Mouse (Mus musculus) liver, adult (tissue): ENCODE measurements around the gene Armh3.
A peak's percentile ranks its signal among the peaks of the same experiment; 100 is the strongest.

ENCODE experiments used
- GATA4 ChIP-seq: IDR thresholded peaks from 2 replicates; pipeline ENCODE4 v1.6.1; 2014; ENCODE audit warnings: mild to moderate bottlenecking, low read length; ENCODE audit not compliant: insufficient replicate concordance

Armh3 gene

GRCm38 (mm10) chr19:46014572-46015178, 16.4 kb upstream of the Armh3 start:
- no peak for TF ChIP-seq GATA4

GRCm38 (mm10) chr19:46005680-46006079, 7.4 kb upstream of the Armh3 start:
- no peak for TF ChIP-seq GATA4

DNA sequence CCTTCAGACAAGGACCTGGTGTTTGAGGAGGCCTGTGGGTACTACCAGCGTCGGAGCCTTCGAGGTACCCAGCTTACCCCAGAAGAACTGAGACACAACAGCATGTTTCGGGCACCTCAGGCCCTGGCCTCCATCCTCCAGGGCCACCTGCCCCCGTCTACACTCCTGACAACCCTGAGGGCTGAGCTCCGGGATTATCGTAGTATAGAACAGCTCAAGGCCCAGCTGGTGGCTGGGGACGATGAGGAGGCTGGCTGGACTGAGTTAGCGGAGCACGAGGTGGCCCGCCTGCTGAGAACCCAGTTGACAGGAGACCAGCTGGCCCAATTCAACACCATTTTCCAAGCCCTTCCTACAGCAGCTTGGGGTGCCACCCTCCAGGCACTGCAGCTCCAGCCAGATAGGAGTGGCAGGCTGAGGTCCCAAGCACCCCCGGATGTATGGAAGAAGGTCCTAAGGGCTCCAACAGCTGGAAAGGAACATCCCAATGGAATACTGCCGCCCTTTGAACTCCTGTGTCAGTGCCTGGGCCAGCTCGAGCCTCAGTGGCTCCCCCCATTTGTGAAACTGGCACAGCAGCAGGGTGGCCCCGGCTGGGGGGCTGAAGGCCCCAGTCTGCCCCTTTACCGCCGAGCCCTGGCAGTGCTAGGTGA, 6.7 kb upstream of the Armh3 start:
- no peak for TF ChIP-seq GATA4

- peak; percentile 30; the same call in 1 of the 2 replicates for TF ChIP-seq GATA4
Measured at GRCm38 (mm10) chr19:46003371-46004226, 5.3 kb upstream of the Armh3 start, which contains the start of gene Hps6. Gene Hps6 (plus strand): TSS chr19:46003508.

- TF ChIP-seq GATA4: no peak
Measured at GRCm38 (mm10) chr19:46002279-46002678, 4.0 kb upstream of the Armh3 start.

DNA sequence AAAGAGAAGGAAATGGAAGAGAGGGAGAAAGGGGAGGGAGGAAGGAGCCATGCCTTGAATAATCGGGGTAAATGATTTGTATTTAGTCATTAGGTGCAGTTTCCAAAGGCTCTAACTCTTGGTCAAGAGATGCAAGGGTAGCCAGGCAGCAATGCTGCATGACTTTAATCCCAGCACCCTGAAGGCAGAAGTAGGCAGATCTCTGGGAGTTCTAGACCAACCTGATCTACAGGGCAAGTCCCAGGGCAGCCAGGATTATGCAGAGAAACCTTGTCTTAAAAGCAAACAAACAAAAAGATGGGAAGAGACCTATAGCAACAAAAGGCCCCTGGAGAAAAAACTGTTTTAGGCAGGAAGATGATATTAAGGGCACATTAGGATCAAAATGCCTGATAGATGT, 1.1 kb upstream of the Armh3 start:
- no peak for TF ChIP-seq GATA4

- TF ChIP-seq GATA4: no peak
Measured at GRCm38 (mm10) chr19:45998694-45999217, 468 bp upstream of the Armh3 start.

- TF ChIP-seq GATA4: no peak
Measured at GRCm38 (mm10) chr19:45997365-45997764, 923 bp downstream of the Armh3 start.

- no peak for TF ChIP-seq GATA4
Measured at GRCm38 (mm10) chr19:45993981-45994737, 4.1 kb downstream of the Armh3 start.

DNA sequence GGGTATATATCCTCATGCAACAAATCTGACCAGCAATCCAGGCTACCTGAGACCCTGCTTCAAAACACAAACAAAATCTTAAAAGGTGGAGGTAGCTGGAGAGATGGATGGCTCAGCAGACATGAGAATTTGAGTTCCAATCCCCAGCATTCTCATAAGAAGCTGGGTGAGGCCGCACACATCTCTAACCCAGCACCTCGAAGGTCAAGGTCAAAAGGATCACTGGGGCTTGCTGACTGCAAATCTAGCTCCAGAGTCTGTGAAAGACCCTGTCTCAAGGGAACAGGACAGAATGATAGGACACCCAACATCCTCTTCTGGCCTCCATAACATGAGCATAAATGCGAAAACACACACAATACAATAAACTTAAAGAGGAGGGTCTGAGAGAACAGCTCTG, 7.1 kb downstream of the Armh3 start:
- TF ChIP-seq GATA4: no peak

DNA sequence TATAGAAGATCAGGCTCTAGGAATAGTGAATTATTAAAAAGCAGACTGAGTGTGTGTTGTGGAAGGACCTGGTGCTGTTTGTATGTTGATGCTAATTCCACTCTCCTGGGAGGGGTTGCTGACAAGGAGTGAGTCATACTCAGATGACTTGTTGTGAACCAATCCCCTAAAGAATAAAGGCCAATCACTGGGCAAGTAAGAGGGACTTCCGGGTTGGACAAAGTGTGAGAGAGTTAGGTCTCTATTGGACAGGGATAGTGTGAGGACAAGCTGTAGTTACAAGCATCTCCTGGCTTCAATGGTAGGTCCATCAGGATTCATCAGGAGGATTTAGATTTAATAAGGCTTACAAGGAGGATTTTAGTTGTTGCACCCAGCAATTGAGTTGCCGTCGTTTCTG, 10.1 kb downstream of the Armh3 start:
- no peak for TF ChIP-seq GATA4

DNA sequence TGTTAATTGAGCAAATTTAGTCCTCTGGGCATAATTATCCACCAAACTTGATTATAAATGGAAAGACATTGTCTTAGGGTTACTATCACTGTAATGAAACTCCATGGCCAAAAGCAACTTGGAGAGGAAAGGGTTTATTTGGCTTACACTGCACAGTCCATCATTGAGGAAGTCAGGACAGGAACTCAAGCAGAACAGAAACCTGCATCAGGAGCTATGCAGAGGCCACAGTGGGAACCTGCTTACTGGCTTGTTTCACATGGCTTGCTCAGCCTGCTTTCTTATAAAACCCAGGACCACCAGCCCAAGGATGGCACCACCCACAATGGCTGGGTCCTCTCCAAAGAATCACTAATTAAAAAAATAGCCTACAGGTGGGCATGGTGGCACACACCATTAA, 13.9 kb downstream of the Armh3 start:
- no peak for TF ChIP-seq GATA4

- TF ChIP-seq GATA4: no peak
Measured at GRCm38 (mm10) chr19:45960770-45961169, 37.5 kb downstream of the Armh3 start.

- no peak for TF ChIP-seq GATA4
Measured at GRCm38 (mm10) chr19:45956736-45957135, 41.6 kb downstream of the Armh3 start.

GRCm38 (mm10) chr19:45953286-45953685, 45.0 kb downstream of the Armh3 start:
- TF ChIP-seq GATA4: no peak

DNA sequence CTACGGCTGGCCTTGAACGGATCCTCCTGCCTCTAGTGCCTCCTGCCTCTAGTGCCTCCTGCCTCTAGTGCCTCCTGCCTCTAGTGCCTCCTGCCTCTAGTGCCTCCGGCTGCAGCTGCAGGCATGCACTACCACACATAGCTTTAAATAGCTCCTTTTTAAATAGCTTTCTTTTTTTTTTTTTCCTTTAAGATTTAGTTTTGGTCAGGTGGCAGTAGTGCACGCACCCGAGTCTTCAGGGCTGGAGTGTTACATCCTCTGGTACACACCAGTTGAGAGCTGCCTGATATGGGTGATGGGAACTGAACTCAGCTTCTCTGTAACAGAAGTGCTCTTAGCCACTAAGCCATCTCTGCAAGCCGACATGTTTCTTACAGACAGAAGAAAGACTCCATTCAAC, 49.1 kb downstream of the Armh3 start:
- no peak for TF ChIP-seq GATA4

GRCm38 (mm10) chr19:45947764-45948163, 50.5 kb downstream of the Armh3 start:
- TF ChIP-seq GATA4: no peak
